Mouse (Mus musculus) hindbrain, embryonic 12.5 days (tissue): Measurements from ENCODE around the gene Nox1. TPM values are rescaled to one million over a fixed set of nuclear protein-coding genes. Genes with fewer than 3 reads are reported as not detected.
"Not testable (repeated sequence)": the region's sequence is repeated elsewhere in the genome, so short reads cannot be mapped to it uniquely, and the experiment has no call there.

Experiments used
- ATAC-seq: fragments of 200-750 bp; cut with Nextera tagmentation; 2 replicates; pipeline ENCODE4 v1.8.0; 2017; ENCODE audit warnings: moderate TSS enrichment; ENCODE audit not compliant: low FRiP score
- H3K27ac ChIP-seq: fragments of 300-500 bp; sonication (generic); 2 replicates; pipeline ENCODE4 v1.5.1; 2016; ENCODE audit warnings: mild to moderate bottlenecking
- H3K27me3 ChIP-seq: fragments of 300-500 bp; sonication (generic); 2 replicates; pipeline ENCODE4 v1.6.1; 2016; ENCODE audit warnings: mild to moderate bottlenecking
- H3K36me3 ChIP-seq: fragments of 300-500 bp; sonication (generic); 2 replicates; pipeline ENCODE4 v1.6.1; 2016; ENCODE audit warnings: mild to moderate bottlenecking
- H3K4me1 ChIP-seq: fragments of 300-500 bp; sonication (generic); 2 replicates; pipeline ENCODE4 v1.6.1; 2016
- H3K4me2 ChIP-seq: fragments of 300-500 bp; sonication (generic); replicated peaks from 2 replicates; pipeline ENCODE4 v1.6.1; 2016; ENCODE audit warnings: mild to moderate bottlenecking
- H3K4me3 ChIP-seq: fragments of 300-500 bp; sonication (generic); 2 replicates; pipeline ENCODE4 v1.5.1; 2016; ENCODE audit warnings: mild to moderate bottlenecking
- H3K9ac ChIP-seq: fragments of 300-500 bp; sonication (generic); 2 replicates; pipeline ENCODE4 v1.6.1; 2016; ENCODE audit warnings: mild to moderate bottlenecking, moderate library complexity
- H3K9me3 ChIP-seq: fragments of 300-500 bp; sonication (generic); replicated peaks from 2 replicates; pipeline ENCODE4 v1.6.1; 2016; ENCODE audit warnings: mild to moderate bottlenecking
- WGBS: fragments of 180-500 bp; shearing (Covaris S2); methylation state at CpG from one replicate; pipeline ENCODE4 v1.1.7; 2016; 5-methylcytosine and 5-hydroxymethylcytosine counted together
- polyA plus RNA-seq: library from polyadenylated mRNA; unstranded; fragments of >200 nt; fragmentation: Nextera tagmentation; extraction: Ambion mirVana; gene quantifications from 2 replicates; pipeline ENCODE4 v1.2.1, GENCODE M21; 2016

Nox1 gene
- 0.09 TPM in 1 of 2 replicates, not detected in the other for polyA plus RNA-seq

- Histone ChIP-seq H3K27me3 (peaks cover 3% of the 10 kb centered on the region; the same call in 1 of the 2 replicates), H3K27ac (no peak within 1 kb of the TSS), H3K9me3 (no peaks in the 10 kb centered on the region), H3K36me3 (no peaks in the 10 kb centered on the region), H3K4me3 (no peak within 1 kb of the TSS), H3K9ac (no peak within 1 kb of the TSS), H3K4me2 (no peak within 1 kb of the TSS), H3K4me1 (no peaks in the 10 kb centered on the region)
- no peak for ATAC-seq
- WGBS = 57% methylated on average over 4 of the region's 4 CpGs
These were observed at the start of gene Nox1 for GRCm38 (mm10) chrX:134221856-134222255. TSS of gene Nox1 (minus strand) at chrX:134221956.

- ATAC-seq = no peak
- no peaks in the 10 kb centered on the region for H3K4me1 ChIP-seq
- H3K4me2 ChIP-seq = no peak overlapping the region
- H3K36me3 ChIP-seq = no peaks in the 10 kb centered on the region
- no peak overlapping the region for H3K9ac ChIP-seq
- no peaks in the 10 kb centered on the region for H3K27me3 ChIP-seq
- no peaks in the 10 kb centered on the region for H3K9me3 ChIP-seq
- 72% methylated on average over 11 of the region's 11 CpGs for WGBS
- H3K4me3 ChIP-seq = no peak overlapping the region
- H3K27ac ChIP-seq = no peak overlapping the region
These were observed 40.4 kb upstream of the Nox1 start for GRCm38 (mm10) chrX:134262129-134262528.

GRCm38 (mm10) chrX:134261191-134261590 is 39.4 kb upstream of the Nox1 start:
- Histone ChIP-seq H3K4me3 (no peak overlapping the region), H3K9ac (no peak overlapping the region), H3K36me3 (no peaks in the 10 kb centered on the region), H3K27me3 (no peaks in the 10 kb centered on the region), H3K4me2 (no peak overlapping the region), H3K27ac (no peak overlapping the region), H3K9me3 (no peaks in the 10 kb centered on the region), H3K4me1 (no peaks in the 10 kb centered on the region)
- ATAC-seq = no peak
- 52% methylated on average over 5 of the region's 5 CpGs for WGBS

GRCm38 (mm10) chrX:134248202-134248601 is 26.4 kb upstream of the Nox1 start:
- Histone ChIP-seq H3K4me3 (no peak overlapping the region), H3K4me2 (no peak overlapping the region), H3K4me1 (no peaks in the 10 kb centered on the region), H3K9me3 (no peaks in the 10 kb centered on the region), H3K27ac (no peak overlapping the region), H3K9ac (no peak overlapping the region), H3K27me3 (no peaks in the 10 kb centered on the region), H3K36me3 (no peaks in the 10 kb centered on the region)
- 85% methylated on average over 2 of the region's 2 CpGs for WGBS
- no peak for ATAC-seq

GRCm38 (mm10) chrX:134245946-134246345 is 24.2 kb upstream of the Nox1 start:
- ATAC-seq = no peak
- no peaks in the 10 kb centered on the region for H3K36me3 ChIP-seq
- no peaks in the 10 kb centered on the region for H3K4me1 ChIP-seq
- no peaks in the 10 kb centered on the region for H3K27me3 ChIP-seq
- no peak overlapping the region for H3K4me3 ChIP-seq
- WGBS = 94% methylated on average over 10 of the region's 10 CpGs
- no peak overlapping the region for H3K4me2 ChIP-seq
- H3K27ac ChIP-seq = no peak overlapping the region
- H3K9ac ChIP-seq = no peak overlapping the region
- no peaks in the 10 kb centered on the region for H3K9me3 ChIP-seq

GRCm38 (mm10) chrX:134238266-134238665 is 16.5 kb upstream of the Nox1 start:
- no peak overlapping the region for H3K27ac ChIP-seq
- no peak overlapping the region for H3K9ac ChIP-seq
- no peak overlapping the region for H3K4me2 ChIP-seq
- H3K4me3 ChIP-seq = no peak overlapping the region
- no peaks in the 10 kb centered on the region for H3K27me3 ChIP-seq
- no peaks in the 10 kb centered on the region for H3K36me3 ChIP-seq
- no peak for ATAC-seq
- 97% methylated on average over 10 of the region's 10 CpGs for WGBS
- H3K9me3 ChIP-seq = no peaks in the 10 kb centered on the region
- H3K4me1 ChIP-seq = no peaks in the 10 kb centered on the region

GRCm38 (mm10) chrX:134233048-134233447 is 11.3 kb upstream of the Nox1 start:
- Histone ChIP-seq H3K36me3 (no peaks in the 10 kb centered on the region), H3K9me3 (no peaks in the 10 kb centered on the region), H3K4me3 (no peak overlapping the region), H3K27ac (no peak overlapping the region), H3K4me2 (no peak overlapping the region), H3K9ac (no peak overlapping the region), H3K27me3 (no peaks in the 10 kb centered on the region), H3K4me1 (no peaks in the 10 kb centered on the region)
- no peak for ATAC-seq
- WGBS = 92% methylated on average over 1 of the region's 1 CpGs

- ATAC-seq = no peak
- Histone ChIP-seq H3K27me3 (peaks cover 3% of the 10 kb centered on the region; the same call in 1 of the 2 replicates), H3K27ac (no peak overlapping the region), H3K9ac (no peak overlapping the region), H3K4me3 (no peak overlapping the region), H3K36me3 (no peaks in the 10 kb centered on the region), H3K4me1 (no peaks in the 10 kb centered on the region), H3K9me3 (no peaks in the 10 kb centered on the region), H3K4me2 (no peak overlapping the region)
- 82% methylated on average over 3 of the region's 3 CpGs for WGBS
These were observed 1.1 kb downstream of the Nox1 start for GRCm38 (mm10) chrX:134220618-134221017.

- no peak for ATAC-seq
- H3K9ac ChIP-seq = no peak overlapping the region
- no peak overlapping the region for H3K27ac ChIP-seq
- H3K4me2 ChIP-seq = no peak overlapping the region
- H3K4me1 ChIP-seq = no peaks in the 10 kb centered on the region
- 54% methylated on average over 4 of the region's 4 CpGs for WGBS
- no peaks in the 10 kb centered on the region for H3K9me3 ChIP-seq
- H3K27me3 ChIP-seq = peaks cover 3% of the 10 kb centered on the region; the same call in 1 of the 2 replicates
- H3K4me3 ChIP-seq = no peak overlapping the region
- no peaks in the 10 kb centered on the region for H3K36me3 ChIP-seq
These were observed 3.6 kb downstream of the Nox1 start for GRCm38 (mm10) chrX:134218161-134218560.

GRCm38 (mm10) chrX:134211151-134211642 is 10.6 kb downstream of the Nox1 start:
- Histone ChIP-seq H3K27me3 (no peaks in the 10 kb centered on the region; the same call in 1 of the 2 replicates), H3K9ac (no peak overlapping the region), H3K27ac (no peak overlapping the region), H3K4me1 (no peaks in the 10 kb centered on the region), H3K9me3 (no peaks in the 10 kb centered on the region), H3K36me3 (no peaks in the 10 kb centered on the region), H3K4me2 (no peak overlapping the region), H3K4me3 (no peak overlapping the region)
- WGBS = 65% methylated on average over 7 of the region's 7 CpGs
- peak; percentile 35; the same call in 1 of the 2 replicates for ATAC-seq

- no peak for ATAC-seq
- Histone ChIP-seq H3K9me3 (no peaks in the 10 kb centered on the region), H3K36me3 (no peaks in the 10 kb centered on the region), H3K4me1 (no peaks in the 10 kb centered on the region), H3K9ac (no peak overlapping the region), H3K4me2 (no peak overlapping the region), H3K27me3 (no peaks in the 10 kb centered on the region; the same call in 1 of the 2 replicates), H3K27ac (no peak overlapping the region), H3K4me3 (no peak overlapping the region)
- 83% methylated on average over 2 of the region's 2 CpGs for WGBS
These were observed 13.3 kb downstream of the Nox1 start for GRCm38 (mm10) chrX:134208491-134208890.

- not testable (repeated sequence) for H3K36me3 ChIP-seq, H3K9ac ChIP-seq, H3K4me1 ChIP-seq, H3K27ac ChIP-seq, H3K9me3 ChIP-seq, H3K4me2 ChIP-seq, H3K4me3 ChIP-seq, H3K27me3 ChIP-seq, ATAC-seq
- WGBS = 93% methylated on average over 9 of the region's 9 CpGs
These were observed 34.6 kb downstream of the Nox1 start, which contains the start of gene Arl13a for GRCm38 (mm10) chrX:134187201-134187600. TSS of gene Arl13a (plus strand) at chrX:134187501.

- Histone ChIP-seq H3K9ac (no peak overlapping the region), H3K36me3 (no peaks in the 10 kb centered on the region), H3K4me3 (no peak overlapping the region), H3K4me1 (no peaks in the 10 kb centered on the region), H3K27me3 (no peaks in the 10 kb centered on the region; the same call in 1 of the 2 replicates), H3K27ac (no peak overlapping the region), H3K4me2 (no peak overlapping the region), H3K9me3 (no peaks in the 10 kb centered on the region)
- WGBS = 90% methylated on average over 1 of the region's 1 CpGs
- ATAC-seq = no peak
These were observed 47.1 kb downstream of the Nox1 start for GRCm38 (mm10) chrX:134174699-134175098.
